Mouse (Mus musculus): Measurements from ENCODE around the gene Jag2.

Jag2 gene

DNA sequence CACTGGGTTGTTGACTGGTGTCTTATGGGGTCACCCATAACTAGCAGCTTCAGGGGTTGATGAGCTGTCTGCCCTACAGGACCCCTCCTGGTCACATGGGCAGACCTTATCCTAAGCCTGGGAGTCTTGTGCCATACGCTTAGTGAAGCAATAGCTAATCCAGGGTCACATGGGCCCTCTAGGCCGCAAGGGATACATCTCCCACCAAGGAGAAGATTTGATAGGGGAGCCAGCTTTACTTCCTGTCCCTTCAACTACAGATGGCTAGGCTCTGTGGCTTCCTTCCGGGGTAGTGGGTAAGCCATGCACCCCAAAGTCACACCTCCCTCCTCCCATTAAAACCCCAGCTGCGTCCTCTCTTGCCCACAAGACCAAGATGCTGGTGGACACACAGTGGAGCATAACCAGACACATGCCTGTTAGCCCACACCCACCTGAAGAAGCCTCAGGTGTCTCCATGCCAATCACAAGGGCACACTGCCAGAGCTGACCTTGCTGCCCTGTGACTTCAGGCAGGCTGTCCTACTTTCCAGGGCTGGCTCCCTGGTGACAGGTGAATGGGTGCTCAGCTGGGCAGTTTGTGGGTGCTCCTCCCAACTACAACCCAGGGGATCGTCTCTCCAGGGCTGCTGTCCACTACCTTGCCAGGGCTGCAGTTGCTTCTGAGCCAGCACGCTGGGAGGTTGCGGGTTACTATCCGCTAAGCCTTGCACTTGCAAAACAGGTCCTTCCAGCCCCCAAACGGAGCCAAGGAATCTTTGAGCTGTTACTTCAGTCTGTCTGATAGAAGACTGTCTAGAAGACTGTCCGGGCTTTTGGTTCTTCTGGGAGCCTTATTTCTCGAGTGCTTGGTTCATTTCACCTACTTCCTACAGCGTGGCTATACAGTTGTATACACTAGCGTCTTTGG lies 61.1 kb downstream of the Jag2 start, which contains the start of gene Gpr132:
Gpr132 (minus strand) TSS at position 51 of the 910 bp plus-strand sequence.
- no peak for DNase-seq (ENCODE audit: low spot score in 2 of 2)

DNA sequence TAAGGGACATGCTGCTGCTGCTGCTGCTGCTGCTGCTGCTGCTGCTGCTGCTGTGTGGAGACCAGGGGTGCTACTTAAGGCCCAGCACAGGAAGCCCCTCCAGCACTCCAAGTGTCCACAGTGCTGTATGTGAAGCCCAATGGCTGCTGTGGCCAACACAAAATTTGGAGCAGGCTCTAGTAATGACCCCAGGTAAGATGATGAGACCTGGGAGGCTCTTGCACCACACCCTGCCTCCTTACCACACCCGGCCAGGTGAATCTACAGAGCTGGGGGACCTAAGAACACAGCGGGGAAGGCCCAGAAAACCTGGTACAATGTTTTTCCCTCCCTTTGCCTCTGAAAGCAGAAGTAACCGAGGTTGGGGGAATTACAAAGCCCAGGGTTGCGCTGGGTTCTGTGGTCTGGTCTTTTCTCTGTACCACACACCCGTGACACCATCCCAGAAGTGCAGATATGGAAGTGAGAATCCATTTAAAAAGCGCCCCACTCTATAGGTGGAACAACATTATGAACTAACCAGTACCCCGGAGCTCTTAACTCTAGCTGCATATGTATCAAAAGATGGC lies 62.4 kb downstream of the Jag2 start:
- DNase-seq (ENCODE audit: low spot score in 2 of 2): no peak

DNA sequence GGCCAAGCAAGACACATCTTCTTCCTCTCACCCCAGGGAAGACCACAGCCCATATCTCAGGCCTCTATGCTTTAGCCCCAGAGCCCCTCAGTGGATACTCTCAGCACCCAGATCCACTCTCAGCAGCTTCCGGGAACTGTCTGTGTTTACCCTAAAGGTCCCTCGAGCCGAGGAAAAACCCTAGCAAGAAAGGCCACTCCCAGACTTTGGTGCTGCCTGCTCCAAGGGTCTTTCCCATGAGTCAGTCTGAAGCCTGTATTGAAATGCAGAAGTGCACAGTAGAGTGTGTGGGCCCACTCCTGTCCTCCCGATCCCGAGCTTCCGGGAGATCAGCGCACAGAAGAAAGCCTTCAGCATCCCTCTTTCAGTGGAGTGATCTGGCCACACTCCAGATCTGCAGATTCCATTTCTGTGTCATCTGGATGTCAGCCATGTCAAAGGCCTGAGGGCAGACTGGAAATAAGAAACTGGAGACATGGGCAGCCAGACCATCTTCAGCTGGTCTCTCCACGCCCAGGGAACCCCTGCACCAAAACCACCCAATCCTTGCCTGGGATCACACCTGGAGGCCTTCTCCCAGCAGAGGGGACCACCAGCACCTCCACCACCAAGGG lies 63.0 kb downstream of the Jag2 start:
- DNase-seq (ENCODE audit: low spot score in 2 of 2): no peak

DNA sequence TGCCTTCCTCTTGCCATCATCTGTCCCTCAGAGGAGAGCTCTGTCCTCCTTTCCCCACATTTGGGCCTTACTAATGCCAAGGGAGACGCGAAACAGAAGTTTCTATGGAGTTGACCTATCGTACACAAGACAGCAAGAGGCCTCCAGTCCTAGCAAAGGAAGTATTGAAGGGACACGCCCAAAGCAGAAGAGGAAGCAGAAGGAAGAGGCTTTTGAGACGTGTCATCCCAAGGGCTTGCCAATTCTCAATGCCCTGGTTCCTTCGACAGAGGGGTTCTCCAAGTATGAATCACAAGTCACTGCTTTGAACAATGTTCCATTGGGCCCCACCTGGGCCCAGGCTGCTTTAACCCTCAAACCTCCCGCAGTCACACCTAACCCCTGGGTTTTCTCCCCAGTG lies 64.8 kb downstream of the Jag2 start:
- DNase-seq (ENCODE audit: low spot score in 2 of 2): no peak

DNA sequence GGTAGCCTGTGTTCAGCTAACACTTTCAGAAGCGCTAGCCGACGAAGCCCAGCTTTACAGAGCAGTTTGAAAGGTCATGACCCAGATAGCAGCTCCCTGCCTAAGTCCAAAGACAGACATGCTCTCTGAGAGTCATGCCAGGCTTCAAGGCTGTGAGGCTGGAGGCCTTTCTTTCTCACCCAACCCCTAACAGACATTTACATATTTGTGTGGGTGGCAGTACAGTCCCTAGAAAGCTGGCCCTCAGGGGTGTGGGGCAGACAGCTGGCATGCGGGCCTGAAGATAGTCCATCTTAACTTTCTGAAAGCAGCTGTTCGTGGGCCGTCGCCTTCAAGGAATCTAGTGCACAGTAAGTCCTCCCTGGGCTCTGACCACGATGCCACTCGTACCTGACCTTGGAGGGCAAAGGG lies 67.7 kb downstream of the Jag2 start:
- peak in 1 of 2 experiments; percentile 64 for DNase-seq (ENCODE audit: low spot score in 2 of 2)

DNA sequence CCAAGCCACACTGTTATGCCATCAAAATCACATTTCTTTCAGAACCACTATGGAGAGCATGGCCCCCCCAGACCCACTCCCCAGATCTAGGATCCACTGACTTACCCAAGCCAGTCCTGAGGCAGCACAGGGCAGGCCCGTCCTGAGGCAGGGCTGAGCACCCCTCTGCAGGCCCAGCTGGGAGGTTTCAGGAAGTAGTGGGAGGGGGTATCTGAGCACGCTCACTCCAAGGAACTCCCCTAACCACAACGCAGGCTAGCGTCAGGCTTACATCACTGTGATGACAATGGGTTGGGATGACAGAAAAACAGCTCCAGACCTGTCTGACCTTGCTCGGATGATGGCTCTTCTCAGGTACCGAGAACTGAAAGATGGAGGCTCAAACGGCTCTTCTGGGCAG lies 68.8 kb downstream of the Jag2 start:
- peak in 1 of 2 experiments; percentile 65 for DNase-seq (ENCODE audit: low spot score in 2 of 2)

DNA sequence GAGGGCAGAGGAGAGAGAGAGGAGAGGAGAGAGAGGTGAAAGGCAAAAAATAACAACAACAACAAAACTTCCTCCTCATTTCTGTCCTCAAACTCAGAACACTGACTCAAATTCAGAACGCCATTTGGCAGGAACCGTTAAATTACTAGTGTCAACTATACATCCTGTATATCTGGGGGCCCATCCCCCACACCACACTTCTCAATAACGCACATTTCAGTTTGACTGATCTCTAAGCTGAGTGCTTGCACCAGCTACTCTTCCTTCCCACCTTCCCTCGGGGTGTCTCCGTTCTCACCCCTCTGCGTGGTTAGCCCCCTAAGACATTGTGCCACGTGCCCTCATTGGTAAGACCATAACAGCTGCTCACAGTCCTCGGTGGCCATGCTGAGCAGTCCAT lies 69.6 kb downstream of the Jag2 start:
- DNase-seq (ENCODE audit: low spot score in 2 of 2): no peak

DNA sequence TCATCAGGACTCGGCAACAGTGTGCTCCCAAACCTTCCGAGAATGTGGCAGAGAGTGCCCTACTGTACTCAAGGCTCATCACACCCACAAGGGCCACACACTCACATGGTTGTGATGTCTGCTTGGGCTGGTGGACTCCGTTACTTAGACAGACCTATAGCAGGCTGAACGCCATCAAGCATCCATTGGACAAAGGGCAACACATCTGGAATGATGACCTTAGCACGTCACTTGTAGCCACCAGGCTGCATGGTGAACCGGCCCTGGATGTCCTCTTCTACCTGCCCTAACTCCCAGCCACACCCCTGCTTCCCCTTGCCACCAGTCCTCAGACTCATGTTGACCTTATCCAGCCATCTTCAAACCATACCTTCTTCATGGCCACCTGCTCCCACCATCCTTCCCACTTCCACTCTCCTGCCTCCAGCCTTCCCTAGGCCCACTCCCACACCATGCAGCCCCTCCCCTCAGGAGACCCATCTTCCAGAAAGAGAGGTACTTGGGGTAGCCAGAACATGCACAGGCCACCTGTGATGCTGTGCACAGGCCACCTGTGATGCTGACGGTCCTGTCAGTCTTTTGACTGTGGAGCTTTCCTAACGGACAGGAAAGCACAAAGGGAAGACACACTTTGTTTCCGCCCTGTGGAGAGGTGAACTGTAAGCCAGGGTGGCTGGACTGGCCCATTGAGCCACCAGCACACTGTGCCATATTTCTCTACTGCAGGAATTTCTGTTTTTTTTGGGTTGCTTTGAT lies 70.8 kb downstream of the Jag2 start:
- DNase-seq (ENCODE audit: low spot score in 2 of 2): no peak

Measured in spleen, postnatal 4 days (tissue).